Mouse (Mus musculus) embryonic facial prominence, embryonic 10.5 days (tissue): ENCODE data around the gene Gpr84. TPM values are rescaled to one million over a fixed set of nuclear protein-coding genes. Genes with fewer than 3 reads are reported as not detected.

Experiments used
- DNase-seq: peaks from one replicate; pipeline ENCODE4 v3.0.0-alpha.2; 2017; ENCODE audit warnings: low spot score
- H3K27ac ChIP-seq: fragments of 300-500 bp; sonication (generic); replicated peaks from 2 replicates; pipeline ENCODE4 v1.5.1; 2016; ENCODE audit warnings: mild to moderate bottlenecking
- H3K27me3 ChIP-seq: fragments of 300-500 bp; sonication (generic); replicated peaks from 2 replicates; pipeline ENCODE4 v1.6.1; 2016; ENCODE audit warnings: low read depth, mild to moderate bottlenecking; ENCODE audit not compliant: poor library complexity, severe bottlenecking
- H3K36me3 ChIP-seq: fragments of 300-500 bp; sonication (generic); replicated peaks from 2 replicates; pipeline ENCODE4 v1.6.1; 2016; ENCODE audit warnings: mild to moderate bottlenecking, moderate library complexity
- H3K4me1 ChIP-seq: fragments of 300-500 bp; sonication (generic); 2 replicates; pipeline ENCODE4 v1.6.1; 2016
- H3K4me3 ChIP-seq: fragments of 300-500 bp; sonication (generic); 2 replicates; pipeline ENCODE4 v1.5.1; 2016; ENCODE audit warnings: mild to moderate bottlenecking, moderate library complexity
- H3K9me3 ChIP-seq: fragments of 300-500 bp; sonication (generic); 2 replicates; pipeline ENCODE4 v1.6.1; 2016; ENCODE audit warnings: mild to moderate bottlenecking
- WGBS: fragments of 180-500 bp; shearing (Covaris S2); methylation state at CpG from one replicate; pipeline ENCODE4 v1.1.7; 2016; 5-methylcytosine and 5-hydroxymethylcytosine counted together
- polyA plus RNA-seq: library from polyadenylated mRNA; unstranded; fragments of >200 nt; fragmentation: Nextera tagmentation; extraction: Ambion mirVana; gene quantifications from 2 replicates; pipeline ENCODE4 v1.2.1, GENCODE M21; 2016

Gpr84 gene
- polyA plus RNA-seq, 1 experiment from 2014 or later = 0.16 TPM

- peak overlapping the region; percentile 52 for H3K4me3 ChIP-seq
- WGBS = 23% methylated on average over 18 of the region's 18 CpGs
- H3K4me1 ChIP-seq = peaks cover 36% of the 10 kb centered on the region
- no peaks in the 10 kb centered on the region for H3K9me3 ChIP-seq
- H3K27ac ChIP-seq = peak overlapping the region; percentile 69; the same call in 1 of the 2 replicates
- H3K36me3 ChIP-seq = peaks cover 46% of the 10 kb centered on the region
- H3K27me3 ChIP-seq = peaks cover 34% of the 10 kb centered on the region
- DNase-seq = peak; percentile 67
Observed at GRCm38 (mm10) chr15:103313495-103314095, 3.2 kb upstream of the Gpr84 start.

- whole genome bisulfite sequencing = 65% methylated on average over 26 of the region's 26 CpGs
- Histone ChIP-seq H3K4me1 (peaks cover 60% of the 10 kb centered on the region), H3K4me3 (peak overlapping the region; percentile 41), H3K27me3 (peaks cover 38% of the 10 kb centered on the region), H3K36me3 (peaks cover under 1% of the 10 kb centered on the region; the same call in 1 of the 2 replicates), H3K27ac (peak overlapping the region; percentile 63), H3K9me3 (no peaks in the 10 kb centered on the region)
- no peak for DNase-seq
Observed at GRCm38 (mm10) chr15:103308876-103309580, 1.4 kb downstream of the Gpr84 start.

- Histone ChIP-seq H3K4me3 (peak overlapping the region; percentile 41), H3K27me3 (peaks cover 35% of the 10 kb centered on the region), H3K4me1 (peaks cover 60% of the 10 kb centered on the region), H3K36me3 (no peaks in the 10 kb centered on the region), H3K27ac (peak overlapping the region; percentile 63), H3K9me3 (no peaks in the 10 kb centered on the region)
- peak; percentile 52 for DNase-seq
- 45% methylated on average over 28 of the region's 28 CpGs for WGBS
Observed at GRCm38 (mm10) chr15:103308056-103308875, 2.1 kb downstream of the Gpr84 start.

- H3K4me1 ChIP-seq = peaks cover 66% of the 10 kb centered on the region
- peaks cover 31% of the 10 kb centered on the region for H3K27me3 ChIP-seq
- H3K9me3 ChIP-seq = no peaks in the 10 kb centered on the region
- no peaks in the 10 kb centered on the region for H3K36me3 ChIP-seq
- DNase-seq = peak; percentile 94
- WGBS = 2% methylated on average over 7 of the region's 7 CpGs
- H3K4me3 ChIP-seq = no peak overlapping the region; the same call in 1 of the 2 replicates
- H3K27ac ChIP-seq = peak overlapping the region; percentile 57
Observed at GRCm38 (mm10) chr15:103307125-103307524, 3.3 kb downstream of the Gpr84 start.

GRCm38 (mm10) chr15:103305792-103306645, 4.4 kb downstream of the Gpr84 start:
- WGBS = 31% methylated on average over 8 of the region's 8 CpGs
- peaks cover 77% of the 10 kb centered on the region for H3K4me1 ChIP-seq
- H3K36me3 ChIP-seq = no peaks in the 10 kb centered on the region
- H3K4me3 ChIP-seq = peak overlapping the region; percentile 63
- peaks cover 31% of the 10 kb centered on the region for H3K27me3 ChIP-seq
- H3K9me3 ChIP-seq = no peaks in the 10 kb centered on the region
- no peak for DNase-seq
- H3K27ac ChIP-seq = peak overlapping the region; percentile 96

- peaks cover 85% of the 10 kb centered on the region for H3K4me1 ChIP-seq
- peak overlapping the region; percentile 96 for H3K27ac ChIP-seq
- DNase-seq = peak; percentile 99
- H3K27me3 ChIP-seq = peaks cover 28% of the 10 kb centered on the region
- WGBS = under 1% methylated on average over 71 of the region's 71 CpGs
- no peaks in the 10 kb centered on the region for H3K36me3 ChIP-seq
- H3K9me3 ChIP-seq = no peaks in the 10 kb centered on the region
- peak overlapping the region; percentile 63 for H3K4me3 ChIP-seq
Observed at GRCm38 (mm10) chr15:103305070-103305678, 5.2 kb downstream of the Gpr84 start.

- Histone ChIP-seq H3K4me3 (peak overlapping the region; percentile 63), H3K36me3 (peaks cover under 1% of the 10 kb centered on the region), H3K4me1 (peaks cover 91% of the 10 kb centered on the region), H3K9me3 (no peaks in the 10 kb centered on the region), H3K27me3 (peaks cover 22% of the 10 kb centered on the region), H3K27ac (peak overlapping the region; percentile 96)
- under 1% methylated on average over 9 of the region's 9 CpGs for WGBS
- no peak for DNase-seq
Observed at GRCm38 (mm10) chr15:103304616-103304969, 5.8 kb downstream of the Gpr84 start.

- H3K27me3 ChIP-seq = peaks cover 18% of the 10 kb centered on the region
- H3K4me3 ChIP-seq = peak overlapping the region; percentile 63
- H3K4me1 ChIP-seq = peaks cover 95% of the 10 kb centered on the region
- peaks cover 6% of the 10 kb centered on the region for H3K36me3 ChIP-seq
- no peaks in the 10 kb centered on the region for H3K9me3 ChIP-seq
- WGBS = 9% methylated on average over 8 of the region's 8 CpGs
- peak overlapping the region; percentile 96 for H3K27ac ChIP-seq
- DNase-seq = peak; percentile 55
Observed at GRCm38 (mm10) chr15:103303916-103304615, 6.3 kb downstream of the Gpr84 start.

GRCm38 (mm10) chr15:103302341-103303021, 7.9 kb downstream of the Gpr84 start:
- Histone ChIP-seq H3K4me1 (peaks cover 98% of the 10 kb centered on the region), H3K36me3 (peaks cover 22% of the 10 kb centered on the region), H3K4me3 (peak overlapping the region; percentile 45; the same call in 1 of the 2 replicates), H3K9me3 (no peaks in the 10 kb centered on the region), H3K27ac (peak overlapping the region; percentile 96), H3K27me3 (peaks cover 5% of the 10 kb centered on the region; the same call in 1 of the 2 replicates)
- DNase-seq = peak; percentile 64
- 25% methylated on average over 6 of the region's 6 CpGs for WGBS

- DNase-seq = peak; percentile 60
- peak overlapping the region; percentile 45; the same call in 1 of the 2 replicates for H3K4me3 ChIP-seq
- peaks cover 99% of the 10 kb centered on the region for H3K4me1 ChIP-seq
Observed at GRCm38 (mm10) chr15:103301547-103302340, 8.7 kb downstream of the Gpr84 start.

More at GRCm38 (mm10) chr15:103301547-103302340, 8.7 kb downstream of the Gpr84 start:
- 19% methylated on average over 5 of the region's 5 CpGs for WGBS
- 0 out of 2 replicates have a peak, but pooled peaks cover 4% of the 10 kb centered on the region for H3K27me3 ChIP-seq
- H3K36me3 ChIP-seq = peaks cover 29% of the 10 kb centered on the region
- peak overlapping the region; percentile 96 for H3K27ac ChIP-seq
- no peaks in the 10 kb centered on the region for H3K9me3 ChIP-seq
